Mouse (Mus musculus) left cerebral cortex, postnatal 4 days (tissue): ENCODE data around the gene Gfpt1. TPM values are rescaled to one million over a fixed set of nuclear protein-coding genes. Genes with fewer than 3 reads are reported as not detected.
"Not testable (repeated sequence)": the region's sequence is repeated elsewhere in the genome, so short reads cannot be mapped to it uniquely, and the experiment has no call there.

Experiments used
- DNase-seq: peaks from one replicate; pipeline ENCODE4 v3.0.0-alpha.2; 2022
- intact Hi-C: fragments of 180-260 bp; cut with DNase I; formaldehyde crosslinking; loops from one replicate; pipeline ENCODE4 v1.15.1; 2025
- total RNA-seq, 2 experiments: library from RNA; stranded (reverse); gene quantifications; 2 replicates each; pipeline ENCODE4 v1.2.3; 2021

Gene Gfpt1
- total RNA-seq, 2 experiments from 2014 or later: 89.1 to 91.0 TPM

- DNase-seq: no peak
- intact Hi-C loops: no loop called here
Measured at GRCm38 (mm10) chr6:87040971-87041370, 1.7 kb upstream of the Gfpt1 start.

- no peak for DNase-seq
Measured at GRCm38 (mm10) chr6:87041431-87041830, 1.2 kb upstream of the Gfpt1 start.

GRCm38 (mm10) chr6:87042004-87042336, 676 bp upstream of the Gfpt1 start:
- intact Hi-C loops: no loop called here
- DNase-seq: no peak

More at GRCm38 (mm10) chr6:87041431-87041830, 1.2 kb upstream of the Gfpt1 start:
- intact Hi-C loops: no loop called here

GRCm38 (mm10) chr6:87043131-87043516, 478 bp downstream of the Gfpt1 start:
- DNase-seq: no peak
- intact Hi-C loops: no loop called here

- intact Hi-C loops: no loop called here
- DNase-seq: no peak
Measured at GRCm38 (mm10) chr6:87044895-87045294, 2.2 kb downstream of the Gfpt1 start.

GRCm38 (mm10) chr6:87045507-87045906, 2.9 kb downstream of the Gfpt1 start:
- no peak for DNase-seq
- intact Hi-C loops: no loop called here

- DNase-seq, intact Hi-C loops: not testable (repeated sequence)
Measured at GRCm38 (mm10) chr6:87048712-87049111, 6.1 kb downstream of the Gfpt1 start.

GRCm38 (mm10) chr6:87051886-87052425, 9.3 kb downstream of the Gfpt1 start:
- intact Hi-C loops: no loop called here
- DNase-seq: no peak

GRCm38 (mm10) chr6:87054193-87054592, 11.5 kb downstream of the Gfpt1 start:
- intact Hi-C loops: no loop called here
- DNase-seq: no peak

GRCm38 (mm10) chr6:87059754-87060153, 17.1 kb downstream of the Gfpt1 start:
- DNase-seq: no peak
- intact Hi-C loops: no loop called here

- DNase-seq: no peak
- intact Hi-C loops: no loop called here
Measured at GRCm38 (mm10) chr6:87063586-87063985, 20.9 kb downstream of the Gfpt1 start.

- intact Hi-C loops: no loop called here
- DNase-seq: no peak
Measured at GRCm38 (mm10) chr6:87068209-87068608, 25.6 kb downstream of the Gfpt1 start.

- DNase-seq: no peak
- intact Hi-C loops: no loop called here
Measured at GRCm38 (mm10) chr6:87069195-87069900, 26.7 kb downstream of the Gfpt1 start.

GRCm38 (mm10) chr6:87070641-87071040, 28.0 kb downstream of the Gfpt1 start:
- intact Hi-C loops: no loop called here
- DNase-seq: no peak

GRCm38 (mm10) chr6:87072759-87073158, 30.1 kb downstream of the Gfpt1 start:
- intact Hi-C loops: no loop called here
- no peak for DNase-seq

- no peak for DNase-seq
- intact Hi-C loops: no loop called here
Measured at GRCm38 (mm10) chr6:87075092-87075685, 32.5 kb downstream of the Gfpt1 start.

GRCm38 (mm10) chr6:87079457-87079856, 36.8 kb downstream of the Gfpt1 start:
- DNase-seq: no peak
- intact Hi-C loops: no loop called here

- intact Hi-C loops: no loop called here
- DNase-seq: no peak
Measured at GRCm38 (mm10) chr6:87085026-87085425, 42.4 kb downstream of the Gfpt1 start.

- intact Hi-C loops: no loop called here
- no peak for DNase-seq
Measured at GRCm38 (mm10) chr6:87088356-87088755, 45.7 kb downstream of the Gfpt1 start.

- no peak for DNase-seq
- intact Hi-C loops: no loop called here
Measured at GRCm38 (mm10) chr6:87090877-87091276, 48.2 kb downstream of the Gfpt1 start.

- no peak for DNase-seq
- intact Hi-C loops: no loop called here
Measured at GRCm38 (mm10) chr6:87092476-87092875, 49.8 kb downstream of the Gfpt1 start.

- DNase-seq, intact Hi-C loops: not testable (repeated sequence)
Measured at GRCm38 (mm10) chr6:87093631-87094030, 51.0 kb downstream of the Gfpt1 start.
